Mouse (Mus musculus): ENCODE measurements around the gene Jak2. TPM values are rescaled to one million over a fixed set of nuclear protein-coding genes. Genes with fewer than 3 reads are reported as not detected.

Gene Jak2
- polyA plus RNA-seq, 1 experiment = 7.7 TPM

- Histone ChIP-seq H3K27ac (ENCODE audit: insufficient read depth, low read length) (peak overlapping the region; percentile 83), H3K4me3 (ENCODE audit: extremely low read depth, insufficient read depth, insufficient read length) (no peak overlapping the region), H3K27me3 (ENCODE audit: control insufficient read depth, insufficient read depth, low read length) (no peaks in the 10 kb centered on the region), H3K4me1 (ENCODE audit: control insufficient read depth, insufficient read depth, insufficient read length) (peaks cover 9% of the 10 kb centered on the region), H3K36me3 (ENCODE audit: control insufficient read depth, insufficient read depth, low read length) (no peaks in the 10 kb centered on the region)
- peak; percentile 55 to 70 for DNase-seq (ENCODE audit: low read depth in 1 of 2, low spot score in 2 of 2)
- TF ChIP-seq CTCF (IDR thresholded peaks at IDR 0.05; ENCODE audit: extremely low read depth, insufficient read depth, insufficient read length, insufficient replicate concordance) = no peak
- no peak for TF ChIP-seq POLR2A (IDR thresholded peaks at IDR 0.05; ENCODE audit: low read depth, low read length)
- WGBS = 19% methylated on average over 9 of the region's 9 CpGs
Observed at GRCm38 (mm10) chr19:29236658-29237385, 14.8 kb upstream of the Jak2 start.

GRCm38 (mm10) chr19:29238171-29238570, 13.5 kb upstream of the Jak2 start:
- 71% methylated on average over 9 of the region's 9 CpGs for WGBS
- TF ChIP-seq CTCF (IDR thresholded peaks at IDR 0.05; ENCODE audit: extremely low read depth, insufficient read depth, insufficient read length, insufficient replicate concordance) = no peak
- no peak for TF ChIP-seq POLR2A (IDR thresholded peaks at IDR 0.05; ENCODE audit: low read depth, low read length)
- no peaks in the 10 kb centered on the region for H3K27me3 ChIP-seq (ENCODE audit: control insufficient read depth, insufficient read depth, low read length)
- no peak for DNase-seq (ENCODE audit: low read depth in 1 of 2, low spot score in 2 of 2)
- no peak overlapping the region for H3K27ac ChIP-seq (ENCODE audit: insufficient read depth, low read length)
- peaks cover 9% of the 10 kb centered on the region for H3K4me1 ChIP-seq (ENCODE audit: control insufficient read depth, insufficient read depth, insufficient read length)
- no peak overlapping the region for H3K4me3 ChIP-seq (ENCODE audit: extremely low read depth, insufficient read depth, insufficient read length)
- no peaks in the 10 kb centered on the region for H3K36me3 ChIP-seq (ENCODE audit: control insufficient read depth, insufficient read depth, low read length)

GRCm38 (mm10) chr19:29239513-29240235, 12.0 kb upstream of the Jak2 start:
- WGBS = 58% methylated on average over 7 of the region's 7 CpGs
- no peak for DNase-seq (ENCODE audit: low read depth in 1 of 2, low spot score in 2 of 2)
- no peak for TF ChIP-seq CTCF (IDR thresholded peaks at IDR 0.05; ENCODE audit: extremely low read depth, insufficient read depth, insufficient read length, insufficient replicate concordance)
- TF ChIP-seq POLR2A (IDR thresholded peaks at IDR 0.05; ENCODE audit: low read depth, low read length) = no peak
- H3K4me3 ChIP-seq (ENCODE audit: extremely low read depth, insufficient read depth, insufficient read length) = no peak overlapping the region
- H3K27ac ChIP-seq (ENCODE audit: insufficient read depth, low read length) = no peak overlapping the region
- H3K27me3 ChIP-seq (ENCODE audit: control insufficient read depth, insufficient read depth, low read length) = no peaks in the 10 kb centered on the region
- H3K36me3 ChIP-seq (ENCODE audit: control insufficient read depth, insufficient read depth, low read length) = no peaks in the 10 kb centered on the region
- H3K4me1 ChIP-seq (ENCODE audit: control insufficient read depth, insufficient read depth, insufficient read length) = peaks cover 9% of the 10 kb centered on the region

- Histone ChIP-seq H3K36me3 (ENCODE audit: control insufficient read depth, insufficient read depth, low read length) (no peaks in the 10 kb centered on the region), H3K27ac (ENCODE audit: insufficient read depth, low read length) (no peak overlapping the region), H3K27me3 (ENCODE audit: control insufficient read depth, insufficient read depth, low read length) (no peaks in the 10 kb centered on the region), H3K4me3 (ENCODE audit: extremely low read depth, insufficient read depth, insufficient read length) (no peak overlapping the region), H3K4me1 (ENCODE audit: control insufficient read depth, insufficient read depth, insufficient read length) (peaks cover 9% of the 10 kb centered on the region)
- 46% methylated on average over 2 of the region's 2 CpGs for WGBS
- TF ChIP-seq CTCF (IDR thresholded peaks at IDR 0.05; ENCODE audit: extremely low read depth, insufficient read depth, insufficient read length, insufficient replicate concordance) (no peak), POLR2A (IDR thresholded peaks at IDR 0.05; ENCODE audit: low read depth, low read length) (no peak)
- DNase-seq (ENCODE audit: low read depth in 1 of 2, low spot score in 2 of 2) = no peak
Observed at GRCm38 (mm10) chr19:29240676-29241075, 11.0 kb upstream of the Jak2 start.

GRCm38 (mm10) chr19:29241581-29241980, 10.0 kb upstream of the Jak2 start:
- Histone ChIP-seq H3K36me3 (ENCODE audit: control insufficient read depth, insufficient read depth, low read length) (no peaks in the 10 kb centered on the region), H3K4me1 (ENCODE audit: control insufficient read depth, insufficient read depth, insufficient read length) (peaks cover 9% of the 10 kb centered on the region), H3K27me3 (ENCODE audit: control insufficient read depth, insufficient read depth, low read length) (no peaks in the 10 kb centered on the region), H3K4me3 (ENCODE audit: extremely low read depth, insufficient read depth, insufficient read length) (no peak overlapping the region), H3K27ac (ENCODE audit: insufficient read depth, low read length) (no peak overlapping the region)
- 65% methylated on average over 10 of the region's 10 CpGs for WGBS
- TF ChIP-seq POLR2A (IDR thresholded peaks at IDR 0.05; ENCODE audit: low read depth, low read length) (no peak), CTCF (IDR thresholded peaks at IDR 0.05; ENCODE audit: extremely low read depth, insufficient read depth, insufficient read length, insufficient replicate concordance) (no peak)
- DNase-seq (ENCODE audit: low read depth in 1 of 2, low spot score in 2 of 2) = no peak

GRCm38 (mm10) chr19:29249933-29250332, 1.7 kb upstream of the Jak2 start:
- TF ChIP-seq POLR2A (IDR thresholded peaks at IDR 0.05; ENCODE audit: low read depth, low read length) = no peak
- no peak for TF ChIP-seq CTCF (IDR thresholded peaks at IDR 0.05; ENCODE audit: extremely low read depth, insufficient read depth, insufficient read length, insufficient replicate concordance)
- Histone ChIP-seq H3K27me3 (ENCODE audit: control insufficient read depth, insufficient read depth, low read length) (peaks cover 1% of the 10 kb centered on the region; the same call in 1 of the 2 replicates), H3K4me3 (ENCODE audit: extremely low read depth, insufficient read depth, insufficient read length) (no peak overlapping the region), H3K36me3 (ENCODE audit: control insufficient read depth, insufficient read depth, low read length) (no peaks in the 10 kb centered on the region), H3K27ac (ENCODE audit: insufficient read depth, low read length) (no peak overlapping the region), H3K4me1 (ENCODE audit: control insufficient read depth, insufficient read depth, insufficient read length) (no peaks in the 10 kb centered on the region; the same call in 1 of the 2 replicates)
- WGBS = 79% methylated on average over 4 of the region's 4 CpGs
- DNase-seq (ENCODE audit: low read depth in 1 of 2, low spot score in 2 of 2) = no peak
